Mouse (Mus musculus) forebrain, embryonic 13.5 days (tissue): ENCODE results near the gene Dppa5a. TPM values are rescaled to one million over a fixed set of nuclear protein-coding genes. Genes with fewer than 3 reads are reported as not detected.
A peak's percentile ranks its signal among the peaks of the same experiment; 100 is the strongest.
"Not testable (repeated sequence)": the region's sequence is repeated elsewhere in the genome, so short reads cannot be mapped to it uniquely, and the experiment has no call there.

Experiments used
- ATAC-seq: fragments of 200-750 bp; cut with Nextera tagmentation; 2 replicates; pipeline ENCODE4 v1.8.0; 2017
- H3K27ac ChIP-seq: fragments of 300-500 bp; sonication (generic); 2 replicates; pipeline ENCODE4 v1.5.1; 2015; ENCODE audit warnings: inconsistent platforms, mild to moderate bottlenecking, moderate library complexity
- H3K27me3 ChIP-seq: fragments of 300-500 bp; sonication (generic); 2 replicates; pipeline ENCODE4 v1.6.1; 2015; ENCODE audit warnings: mild to moderate bottlenecking, inconsistent platforms
- H3K36me3 ChIP-seq: fragments of 300-500 bp; sonication (generic); 2 replicates; pipeline ENCODE4 v1.6.1; 2015; ENCODE audit warnings: mild to moderate bottlenecking, inconsistent platforms; ENCODE audit not compliant: poor library complexity, severe bottlenecking
- H3K4me1 ChIP-seq: fragments of 300-500 bp; sonication (generic); 2 replicates; pipeline ENCODE4 v1.6.1; 2015; ENCODE audit warnings: inconsistent platforms
- H3K4me2 ChIP-seq: fragments of 300-500 bp; sonication (generic); 2 replicates; pipeline ENCODE4 v1.6.1; 2015; ENCODE audit warnings: inconsistent platforms, mild to moderate bottlenecking, moderate library complexity
- H3K4me3 ChIP-seq: fragments of 300-500 bp; sonication (generic); 2 replicates; pipeline ENCODE4 v1.5.1; 2015; ENCODE audit warnings: mild to moderate bottlenecking, inconsistent platforms
- H3K9ac ChIP-seq: fragments of 300-500 bp; sonication (generic); 2 replicates; pipeline ENCODE4 v1.6.1; 2015; ENCODE audit warnings: mild to moderate bottlenecking, inconsistent platforms
- H3K9me3 ChIP-seq: fragments of 300-500 bp; sonication (generic); replicated peaks from 2 replicates; pipeline ENCODE4 v1.6.1; 2016; ENCODE audit warnings: inconsistent platforms
- WGBS: fragments of 180-500 bp; shearing (Covaris S2); methylation state at CpG from one replicate; pipeline ENCODE4 v1.1.7; 2015; 5-methylcytosine and 5-hydroxymethylcytosine counted together
- polyA plus RNA-seq: library from polyadenylated mRNA; unstranded; fragments of >200 nt; fragmentation: Nextera tagmentation; extraction: Ambion mirVana; gene quantifications from 2 replicates; pipeline ENCODE4 v1.2.1, GENCODE M21; 2015

Dppa5a gene
- polyA plus RNA-seq: 1.1 and 1.2 TPM in 2 replicates

- H3K4me1 ChIP-seq, H3K36me3 ChIP-seq, H3K27ac ChIP-seq, ATAC-seq, H3K4me2 ChIP-seq, H3K27me3 ChIP-seq, H3K4me3 ChIP-seq, H3K9me3 ChIP-seq, H3K9ac ChIP-seq: not testable (repeated sequence)
- 91% methylated on average over 16 of the region's 16 CpGs for WGBS
Observed at GRCm38 (mm10) chr9:78367959-78368358, at the start of gene Dppa5a. Gene Dppa5a, minus strand, starts transcription at chr9:78368177.

DNA sequence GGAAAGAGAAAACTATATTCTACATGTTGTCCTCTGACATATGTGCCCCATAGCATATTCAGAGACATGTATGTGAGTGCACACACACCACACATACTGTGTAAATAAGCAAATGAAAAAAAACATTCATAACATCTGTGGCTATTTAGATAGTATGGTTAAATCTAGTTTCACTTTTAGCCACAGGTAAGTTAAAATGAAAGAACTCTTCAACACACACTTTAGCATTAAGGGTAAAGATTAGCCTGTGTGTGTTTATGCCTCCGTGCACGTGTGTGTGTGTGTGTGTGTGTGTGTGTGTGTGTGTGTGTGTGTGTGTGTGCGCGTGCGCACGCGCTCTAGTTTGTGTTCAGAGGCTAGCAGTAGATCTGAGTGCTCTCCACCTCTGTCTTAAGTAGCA is 33.6 kb upstream of the Dppa5a start:
- no peak for ATAC-seq
- Histone ChIP-seq H3K27ac (no peak overlapping the region), H3K9me3 (no peaks in the 10 kb centered on the region), H3K36me3 (no peaks in the 10 kb centered on the region), H3K27me3 (peaks cover 22% of the 10 kb centered on the region), H3K4me1 (no peaks in the 10 kb centered on the region), H3K4me3 (no peak overlapping the region), H3K4me2 (no peak overlapping the region), H3K9ac (no peak overlapping the region)
- WGBS: 93% methylated on average over 7 of the region's 7 CpGs

DNA sequence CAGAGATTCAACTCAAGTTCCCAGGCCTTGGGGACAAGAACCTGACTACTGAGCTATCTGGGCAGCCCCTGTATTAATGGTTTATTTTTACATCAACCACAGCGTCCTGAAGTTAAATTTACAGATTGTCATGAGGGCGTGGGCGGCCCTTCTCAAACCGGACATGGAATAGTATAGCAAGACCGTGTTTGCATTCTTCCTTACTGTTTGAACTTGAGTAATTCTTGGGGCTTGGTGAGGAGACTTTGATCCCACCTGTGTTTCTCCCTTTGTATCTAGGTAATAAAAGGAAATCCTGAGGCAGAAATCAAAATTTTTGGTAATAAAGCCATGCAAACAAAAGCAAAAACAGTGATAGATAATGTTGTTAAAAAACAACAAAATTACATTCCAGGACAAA is 32.6 kb upstream of the Dppa5a start:
- Histone ChIP-seq H3K9me3 (no peaks in the 10 kb centered on the region), H3K36me3 (no peaks in the 10 kb centered on the region), H3K4me1 (peaks cover 7% of the 10 kb centered on the region), H3K9ac (no peak overlapping the region), H3K4me2 (no peak overlapping the region), H3K27me3 (peaks cover 32% of the 10 kb centered on the region), H3K4me3 (no peak overlapping the region), H3K27ac (no peak overlapping the region)
- no peak for ATAC-seq
- 92% methylated on average over 5 of the region's 5 CpGs for WGBS

DNA sequence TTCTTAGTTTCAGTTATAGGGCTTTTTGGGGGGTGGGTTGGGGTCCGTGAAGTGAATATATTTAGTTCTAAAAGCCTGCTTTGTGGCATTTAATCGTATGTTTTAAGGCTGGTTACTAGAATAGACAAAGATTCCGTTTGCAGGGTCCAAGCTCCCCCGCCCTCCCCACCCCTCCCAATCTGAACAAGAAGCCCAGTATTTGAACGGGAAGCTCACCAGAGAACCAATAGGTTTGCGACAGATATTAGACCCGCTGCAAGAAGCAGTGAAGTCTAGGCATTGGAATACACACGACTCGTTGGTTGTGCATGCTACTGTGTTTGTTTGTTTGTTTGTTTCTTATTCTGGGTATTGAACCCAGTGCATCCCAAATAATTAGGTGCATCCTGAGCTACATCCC is 28.5 kb upstream of the Dppa5a start:
- 59% methylated on average over 9 of the region's 9 CpGs for WGBS
- no peak overlapping the region for H3K4me3 ChIP-seq
- H3K27ac ChIP-seq: no peak overlapping the region
- H3K36me3 ChIP-seq: no peaks in the 10 kb centered on the region
- H3K4me2 ChIP-seq: peak overlapping the region; percentile 62; the same call in 1 of the 2 replicates
- ATAC-seq: no peak
- no peaks in the 10 kb centered on the region for H3K9me3 ChIP-seq
- H3K27me3 ChIP-seq: peaks cover 68% of the 10 kb centered on the region
- H3K9ac ChIP-seq: no peak overlapping the region
- peaks cover 10% of the 10 kb centered on the region for H3K4me1 ChIP-seq

- peak; percentile 97 for ATAC-seq
- Histone ChIP-seq H3K4me3 (peak within 1 kb of the TSS; percentile 40), H3K9me3 (no peaks in the 10 kb centered on the region), H3K36me3 (no peaks in the 10 kb centered on the region), H3K9ac (peak within 1 kb of the TSS; percentile 50), H3K4me1 (peaks cover 10% of the 10 kb centered on the region), H3K27me3 (peaks cover 68% of the 10 kb centered on the region), H3K27ac (no peak within 1 kb of the TSS), H3K4me2 (peak within 1 kb of the TSS; percentile 62)
- WGBS: 4% methylated on average over 75 of the region's 93 CpGs
Observed at GRCm38 (mm10) chr9:78395630-78396351, 27.8 kb upstream of the Dppa5a start, which contains the start of gene Ddx43. Gene Ddx43, plus strand, starts transcription at chr9:78395777.

GRCm38 (mm10) chr9:78395244-78395629 is 27.3 kb upstream of the Dppa5a start:
- Histone ChIP-seq H3K27ac (no peak overlapping the region), H3K4me1 (peaks cover 10% of the 10 kb centered on the region), H3K36me3 (no peaks in the 10 kb centered on the region), H3K4me3 (peak overlapping the region; percentile 40), H3K9ac (no peak overlapping the region), H3K4me2 (peak overlapping the region; percentile 62), H3K9me3 (no peaks in the 10 kb centered on the region), H3K27me3 (peaks cover 68% of the 10 kb centered on the region)
- WGBS: 42% methylated on average over 11 of the region's 11 CpGs
- no peak; the same call in 1 of the 2 replicates for ATAC-seq

GRCm38 (mm10) chr9:78394602-78395001 is 26.6 kb upstream of the Dppa5a start:
- Histone ChIP-seq H3K27me3 (peaks cover 67% of the 10 kb centered on the region), H3K9me3 (no peaks in the 10 kb centered on the region)
- 66% methylated on average over 7 of the region's 7 CpGs for WGBS

GRCm38 (mm10) chr9:78393741-78394140 is 25.8 kb upstream of the Dppa5a start:
- H3K4me1 ChIP-seq: peaks cover 10% of the 10 kb centered on the region
- ATAC-seq: no peak
- no peak overlapping the region for H3K9ac ChIP-seq
- no peak overlapping the region for H3K4me3 ChIP-seq
- peaks cover 65% of the 10 kb centered on the region for H3K27me3 ChIP-seq
- no peak overlapping the region for H3K27ac ChIP-seq
- H3K36me3 ChIP-seq: no peaks in the 10 kb centered on the region
- no peaks in the 10 kb centered on the region for H3K9me3 ChIP-seq
- 87% methylated on average over 10 of the region's 10 CpGs for WGBS
- H3K4me2 ChIP-seq: no peak overlapping the region

More at GRCm38 (mm10) chr9:78394602-78395001, 26.6 kb upstream of the Dppa5a start:
- Histone ChIP-seq H3K4me2 (no peak overlapping the region), H3K36me3 (no peaks in the 10 kb centered on the region), H3K4me3 (no peak overlapping the region), H3K4me1 (peaks cover 10% of the 10 kb centered on the region), H3K9ac (no peak overlapping the region), H3K27ac (no peak overlapping the region)
- no peak for ATAC-seq

DNA sequence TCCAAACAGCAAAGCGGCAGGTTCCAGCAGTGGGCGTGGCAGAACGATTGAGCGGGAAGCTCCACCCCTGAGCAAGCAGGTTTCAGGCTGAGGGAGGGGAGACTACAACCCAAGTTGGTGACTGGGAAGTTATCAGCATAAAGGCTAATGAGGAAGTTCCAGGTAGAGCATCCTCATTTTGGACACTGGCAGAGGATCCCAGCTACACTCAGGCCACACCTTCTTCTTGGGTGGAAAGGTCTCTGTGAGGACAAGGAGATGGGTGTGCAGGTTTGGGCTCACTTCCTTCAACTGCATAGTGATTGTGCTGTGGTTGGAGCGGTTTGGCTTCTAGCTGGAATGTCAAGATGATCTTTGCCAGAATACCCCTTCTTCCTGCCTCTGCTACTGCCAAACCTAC is 22.0 kb upstream of the Dppa5a start:
- 56% methylated on average over 5 of the region's 5 CpGs for WGBS
- Histone ChIP-seq H3K4me3 (no peak overlapping the region), H3K9me3 (no peaks in the 10 kb centered on the region), H3K4me2 (no peak overlapping the region), H3K36me3 (no peaks in the 10 kb centered on the region), H3K9ac (no peak overlapping the region), H3K4me1 (no peaks in the 10 kb centered on the region), H3K27ac (no peak overlapping the region), H3K27me3 (peaks cover 30% of the 10 kb centered on the region)
- no peak for ATAC-seq

DNA sequence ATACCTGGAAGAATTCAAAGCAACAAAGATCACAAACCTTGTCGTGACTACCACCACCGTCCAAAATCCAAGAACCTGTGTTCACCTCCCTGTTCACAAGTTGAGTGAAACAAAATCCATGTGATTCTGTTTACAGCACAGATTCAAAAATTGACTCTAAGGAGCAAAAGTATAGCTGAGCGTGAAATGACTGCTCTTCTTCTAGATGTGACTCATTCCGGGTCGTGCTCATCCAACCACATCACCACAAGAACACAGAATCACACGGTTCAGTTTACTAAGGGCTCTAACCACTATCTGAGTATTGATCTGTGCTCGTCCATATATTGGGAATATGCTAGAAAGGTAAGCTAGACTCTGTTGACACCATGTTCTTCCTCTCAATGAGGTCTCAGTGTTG is 19.0 kb upstream of the Dppa5a start:
- Histone ChIP-seq H3K4me2 (no peak overlapping the region), H3K27ac (no peak overlapping the region), H3K9me3 (no peaks in the 10 kb centered on the region), H3K36me3 (no peaks in the 10 kb centered on the region), H3K4me1 (no peaks in the 10 kb centered on the region), H3K27me3 (0 out of 2 replicates have a peak, but pooled peaks cover under 1% of the 10 kb centered on the region), H3K4me3 (no peak overlapping the region), H3K9ac (no peak overlapping the region)
- no peak for ATAC-seq
- WGBS: 85% methylated on average over 7 of the region's 7 CpGs

GRCm38 (mm10) chr9:78385893-78386292 is 17.9 kb upstream of the Dppa5a start:
- no peak for ATAC-seq
- H3K36me3 ChIP-seq: no peaks in the 10 kb centered on the region
- H3K9ac ChIP-seq: no peak overlapping the region
- no peaks in the 10 kb centered on the region for H3K9me3 ChIP-seq
- no peaks in the 10 kb centered on the region for H3K27me3 ChIP-seq
- H3K4me2 ChIP-seq: no peak overlapping the region
- no peak overlapping the region for H3K4me3 ChIP-seq
- H3K27ac ChIP-seq: no peak overlapping the region
- H3K4me1 ChIP-seq: no peaks in the 10 kb centered on the region
- 43% methylated on average over 3 of the region's 3 CpGs for WGBS

DNA sequence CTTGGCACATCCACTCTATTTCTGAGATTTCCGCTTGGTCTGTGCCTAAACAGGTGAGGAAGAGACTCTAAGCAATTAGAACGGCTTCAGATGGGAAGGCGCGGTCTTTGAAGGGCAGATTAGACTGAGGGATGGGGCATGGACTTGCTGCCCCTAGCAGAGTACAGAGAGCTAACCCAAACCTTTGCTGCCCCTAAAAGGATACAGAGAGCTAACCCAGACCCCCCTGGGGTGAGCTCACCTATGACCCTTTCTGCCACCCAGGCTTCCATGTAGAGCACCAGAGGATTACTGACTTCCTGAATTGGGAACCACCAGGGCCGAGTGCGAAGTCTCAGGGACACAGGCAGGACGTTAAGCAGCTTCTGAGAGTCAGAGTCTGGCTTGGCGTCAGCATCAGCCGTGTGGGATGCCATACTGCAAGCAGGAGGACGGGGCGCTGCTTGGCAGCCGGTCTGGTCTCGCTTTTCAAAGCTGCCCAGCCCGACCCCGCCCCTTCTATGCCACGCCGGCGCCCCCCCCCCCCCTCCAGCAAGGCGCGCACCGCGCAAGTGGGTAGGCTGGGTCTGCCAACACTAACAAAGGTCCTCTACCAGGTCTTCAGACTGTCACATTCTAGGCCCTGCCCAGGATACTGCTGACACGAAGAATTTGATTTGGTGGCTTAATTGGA is 10.3 kb upstream of the Dppa5a start, which contains the start of gene Ooep:
Ooep (minus strand) TSS at position 613 of the 673 bp plus-strand sequence.
- H3K4me3 ChIP-seq: peak within 1 kb of the TSS; percentile 39
- peaks cover 11% of the 10 kb centered on the region for H3K4me1 ChIP-seq
- WGBS: 2% methylated on average over 19 of the region's 23 CpGs
- no peaks in the 10 kb centered on the region for H3K27me3 ChIP-seq
- peak within 1 kb of the TSS; percentile 67 for H3K4me2 ChIP-seq
- peak within 1 kb of the TSS; percentile 59 for H3K9ac ChIP-seq
- peak; percentile 95 for ATAC-seq
- H3K9me3 ChIP-seq: no peaks in the 10 kb centered on the region
- H3K36me3 ChIP-seq: no peaks in the 10 kb centered on the region
- H3K27ac ChIP-seq: no peak within 1 kb of the TSS
